Mouse (Mus musculus) embryonic facial prominence, embryonic 12.5 days (tissue): ENCODE results near the gene 2810459M11Rik. TPM values are rescaled to one million over a fixed set of nuclear protein-coding genes. Genes with fewer than 3 reads are reported as not detected.
"Not testable (repeated sequence)": the region's sequence is repeated elsewhere in the genome, so short reads cannot be mapped to it uniquely, and the experiment has no call there.

Source experiments
- ATAC-seq: fragments of 200-750 bp; cut with Nextera tagmentation; 2 replicates; pipeline ENCODE4 v1.8.0; 2017; ENCODE audit not compliant: insufficient number of reproducible peaks, insufficient read depth, low FRiP score, low TSS enrichment
- H3K27ac ChIP-seq: fragments of 300-500 bp; sonication (generic); 2 replicates; pipeline ENCODE4 v1.5.1; 2016; ENCODE audit warnings: mild to moderate bottlenecking
- H3K27me3 ChIP-seq: fragments of 300-500 bp; sonication (generic); 2 replicates; pipeline ENCODE4 v1.6.1; 2016; ENCODE audit warnings: mild to moderate bottlenecking, moderate library complexity
- H3K36me3 ChIP-seq: fragments of 300-500 bp; sonication (generic); 2 replicates; pipeline ENCODE4 v1.6.1; 2016; ENCODE audit warnings: mild to moderate bottlenecking
- H3K4me1 ChIP-seq: fragments of 300-500 bp; sonication (generic); 2 replicates; pipeline ENCODE4 v1.6.1; 2016
- H3K4me2 ChIP-seq: fragments of 300-500 bp; sonication (generic); replicated peaks from 2 replicates; pipeline ENCODE4 v1.6.1; 2016; ENCODE audit warnings: mild to moderate bottlenecking, moderate library complexity
- H3K4me3 ChIP-seq: fragments of 300-500 bp; sonication (generic); 2 replicates; pipeline ENCODE4 v1.5.1; 2016; ENCODE audit warnings: mild to moderate bottlenecking
- H3K9ac ChIP-seq: fragments of 300-500 bp; sonication (generic); 2 replicates; pipeline ENCODE4 v1.6.1; 2016; ENCODE audit warnings: mild to moderate bottlenecking, moderate library complexity
- H3K9me3 ChIP-seq: fragments of 300-500 bp; sonication (generic); 2 replicates; pipeline ENCODE4 v1.6.1; 2016; ENCODE audit warnings: mild to moderate bottlenecking, moderate library complexity
- WGBS: fragments of 180-500 bp; shearing (Covaris S2); methylation state at CpG from one replicate; pipeline ENCODE4 v1.1.7; 2016; 5-methylcytosine and 5-hydroxymethylcytosine counted together
- polyA plus RNA-seq: library from polyadenylated mRNA; unstranded; fragments of >200 nt; fragmentation: Nextera tagmentation; extraction: Ambion mirVana; gene quantifications from 2 replicates; pipeline ENCODE4 v1.2.1, GENCODE M21; 2016

2810459M11Rik gene
- polyA plus RNA-seq = 0.34 and 0.40 TPM in 2 replicates

- peak within 1 kb of the TSS; percentile 57 for H3K4me3 ChIP-seq
- H3K9me3 ChIP-seq = peaks cover 9% of the 10 kb centered on the region; the same call in 1 of the 2 replicates
- peak within 1 kb of the TSS; percentile 98 for H3K4me2 ChIP-seq
- no peaks in the 10 kb centered on the region for H3K36me3 ChIP-seq
- peak within 1 kb of the TSS; percentile 53 for H3K9ac ChIP-seq
- peak; percentile 68 for ATAC-seq
- H3K27ac ChIP-seq = no peak within 1 kb of the TSS
- H3K27me3 ChIP-seq = peaks cover 61% of the 10 kb centered on the region
- WGBS = under 1% methylated on average over 109 of the region's 110 CpGs
- peaks cover 4% of the 10 kb centered on the region; the same call in 1 of the 2 replicates for H3K4me1 ChIP-seq
Observed at GRCm38 (mm10) chr1:86045848-86046805, at the start of gene 2810459M11Rik. TSS of gene 2810459M11Rik (plus strand) at chr1:86045863.

GRCm38 (mm10) chr1:85997221-85997620, 48.4 kb upstream of the 2810459M11Rik start:
- Histone ChIP-seq H3K4me1 (no peaks in the 10 kb centered on the region), H3K27ac (no peak overlapping the region), H3K9me3 (no peaks in the 10 kb centered on the region), H3K4me3 (no peak overlapping the region), H3K4me2 (no peak overlapping the region), H3K36me3 (no peaks in the 10 kb centered on the region), H3K9ac (no peak overlapping the region), H3K27me3 (no peaks in the 10 kb centered on the region)
- no peak for ATAC-seq
- WGBS = 90% methylated on average over 1 of the region's 1 CpGs

- Histone ChIP-seq H3K9ac (no peak overlapping the region), H3K27ac (no peak overlapping the region), H3K4me1 (no peaks in the 10 kb centered on the region), H3K4me2 (no peak overlapping the region), H3K36me3 (no peaks in the 10 kb centered on the region), H3K9me3 (no peaks in the 10 kb centered on the region), H3K4me3 (no peak overlapping the region), H3K27me3 (no peaks in the 10 kb centered on the region)
- no peak for ATAC-seq
- 79% methylated on average over 4 of the region's 4 CpGs for WGBS
Observed at GRCm38 (mm10) chr1:85998012-85998411, 47.7 kb upstream of the 2810459M11Rik start.

GRCm38 (mm10) chr1:85999853-86000570, 45.7 kb upstream of the 2810459M11Rik start:
- Histone ChIP-seq H3K4me2 (no peak overlapping the region), H3K9me3 (no peaks in the 10 kb centered on the region), H3K9ac (no peak overlapping the region), H3K4me1 (no peaks in the 10 kb centered on the region), H3K36me3 (no peaks in the 10 kb centered on the region), H3K27ac (no peak overlapping the region), H3K27me3 (no peaks in the 10 kb centered on the region), H3K4me3 (no peak overlapping the region)
- ATAC-seq = no peak
- WGBS = 85% methylated on average over 15 of the region's 18 CpGs

GRCm38 (mm10) chr1:86005540-86005939, 40.1 kb upstream of the 2810459M11Rik start:
- ATAC-seq = no peak
- WGBS = 92% methylated on average over 10 of the region's 10 CpGs
- Histone ChIP-seq H3K9ac (no peak overlapping the region), H3K4me1 (no peaks in the 10 kb centered on the region), H3K27ac (no peak overlapping the region), H3K27me3 (no peaks in the 10 kb centered on the region), H3K9me3 (no peaks in the 10 kb centered on the region), H3K4me2 (no peak overlapping the region), H3K4me3 (no peak overlapping the region), H3K36me3 (no peaks in the 10 kb centered on the region)

- H3K4me3 ChIP-seq = no peak overlapping the region
- H3K9ac ChIP-seq = no peak overlapping the region
- H3K4me2 ChIP-seq = no peak overlapping the region
- ATAC-seq = no peak
- H3K27ac ChIP-seq = no peak overlapping the region
- no peaks in the 10 kb centered on the region for H3K4me1 ChIP-seq
- no peaks in the 10 kb centered on the region for H3K27me3 ChIP-seq
- 84% methylated on average over 6 of the region's 6 CpGs for WGBS
- no peaks in the 10 kb centered on the region for H3K9me3 ChIP-seq
- no peaks in the 10 kb centered on the region for H3K36me3 ChIP-seq
Observed at GRCm38 (mm10) chr1:86006040-86006439, 39.6 kb upstream of the 2810459M11Rik start.

- H3K9me3 ChIP-seq = no peaks in the 10 kb centered on the region
- H3K4me2 ChIP-seq = no peak overlapping the region
- H3K27me3 ChIP-seq = no peaks in the 10 kb centered on the region
- H3K4me3 ChIP-seq = no peak overlapping the region
- no peak overlapping the region for H3K9ac ChIP-seq
- no peak for ATAC-seq
- H3K4me1 ChIP-seq = no peaks in the 10 kb centered on the region
- H3K27ac ChIP-seq = no peak overlapping the region
- WGBS = 3% methylated on average over 7 of the region's 7 CpGs
- H3K36me3 ChIP-seq = no peaks in the 10 kb centered on the region
Observed at GRCm38 (mm10) chr1:86007778-86008177, 37.9 kb upstream of the 2810459M11Rik start.

GRCm38 (mm10) chr1:86015758-86016157, 29.9 kb upstream of the 2810459M11Rik start:
- H3K9me3 ChIP-seq, ATAC-seq, H3K27ac ChIP-seq, H3K4me1 ChIP-seq, H3K9ac ChIP-seq, H3K4me2 ChIP-seq, H3K4me3 ChIP-seq, H3K36me3 ChIP-seq: not testable (repeated sequence)
- 95% methylated on average over 9 of the region's 9 CpGs for WGBS
- peaks cover 36% of the 10 kb centered on the region for H3K27me3 ChIP-seq

GRCm38 (mm10) chr1:86016516-86016915, 29.1 kb upstream of the 2810459M11Rik start, which contains the start of gene Spata3:
TSS of gene Spata3 (plus strand) at chr1:86016816.
- no peaks in the 10 kb centered on the region for H3K9me3 ChIP-seq
- 91% methylated on average over 8 of the region's 8 CpGs for WGBS
- no peak for ATAC-seq
- H3K27me3 ChIP-seq = peaks cover 36% of the 10 kb centered on the region
- no peaks in the 10 kb centered on the region; the same call in 1 of the 2 replicates for H3K4me1 ChIP-seq
- H3K4me3 ChIP-seq = no peak within 1 kb of the TSS
- no peak within 1 kb of the TSS for H3K27ac ChIP-seq
- no peaks in the 10 kb centered on the region for H3K36me3 ChIP-seq
- H3K4me2 ChIP-seq = no peak within 1 kb of the TSS
- H3K9ac ChIP-seq = no peak within 1 kb of the TSS

GRCm38 (mm10) chr1:86018235-86019055, 27.2 kb upstream of the 2810459M11Rik start:
- H3K36me3 ChIP-seq = no peaks in the 10 kb centered on the region
- ATAC-seq = peak; percentile 53

GRCm38 (mm10) chr1:86021365-86021989, 24.2 kb upstream of the 2810459M11Rik start:
- no peaks in the 10 kb centered on the region for H3K9me3 ChIP-seq
- H3K4me2 ChIP-seq = no peak overlapping the region
- H3K4me3 ChIP-seq = no peak overlapping the region
- no peak overlapping the region for H3K9ac ChIP-seq
- H3K4me1 ChIP-seq = no peaks in the 10 kb centered on the region; the same call in 1 of the 2 replicates
- no peak overlapping the region for H3K27ac ChIP-seq
- ATAC-seq = no peak
- no peaks in the 10 kb centered on the region for H3K36me3 ChIP-seq
- peaks cover 41% of the 10 kb centered on the region for H3K27me3 ChIP-seq
- WGBS = 62% methylated on average over 11 of the region's 11 CpGs

More at GRCm38 (mm10) chr1:86018235-86019055, 27.2 kb upstream of the 2810459M11Rik start:
- 3% methylated on average over 60 of the region's 60 CpGs for WGBS
- Histone ChIP-seq H3K4me2 (peak overlapping the region; percentile 79), H3K4me3 (peak overlapping the region; percentile 42), H3K27me3 (peaks cover 41% of the 10 kb centered on the region), H3K4me1 (no peaks in the 10 kb centered on the region; the same call in 1 of the 2 replicates), H3K9me3 (no peaks in the 10 kb centered on the region), H3K9ac (peak overlapping the region; percentile 53), H3K27ac (no peak overlapping the region)
